Mouse (Mus musculus) retina, adult 2 months (tissue): ENCODE data around the gene Vasn.

ENCODE experiments used
- DNase-seq: peaks from one replicate; pipeline ENCODE4 v3.0.0-alpha.2; 2012; ENCODE audit warnings: low read depth, low spot score

Gene Vasn

DNA sequence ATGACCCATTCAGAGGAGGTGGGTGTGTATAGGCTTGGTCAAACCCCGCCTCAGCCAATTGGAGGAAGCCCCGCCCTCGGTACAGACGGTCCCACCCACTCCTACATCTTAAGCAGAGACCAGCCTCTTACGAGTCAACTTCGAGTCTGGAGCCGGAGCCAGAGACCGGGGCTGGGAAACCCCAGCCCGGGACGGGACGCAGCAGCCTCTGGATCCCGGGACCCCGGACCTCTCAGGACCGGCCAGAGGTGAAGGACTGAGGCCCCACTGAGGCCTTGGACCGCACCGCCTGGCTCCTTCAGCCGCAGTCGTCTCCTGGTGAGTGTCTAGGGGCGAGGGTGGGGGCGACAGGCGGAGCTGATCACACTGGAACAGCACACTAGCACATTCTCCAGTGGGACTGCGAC, at the start of gene Vasn, which contains the start of gene Dnaja3:
Gene Vasn, plus strand, starts transcription at position 111 of the 407 bp plus-strand sequence.
Gene Dnaja3, plus strand, starts transcription at position 159 of the 407 bp plus-strand sequence.
- DNase-seq, result peak; percentile 69

DNA sequence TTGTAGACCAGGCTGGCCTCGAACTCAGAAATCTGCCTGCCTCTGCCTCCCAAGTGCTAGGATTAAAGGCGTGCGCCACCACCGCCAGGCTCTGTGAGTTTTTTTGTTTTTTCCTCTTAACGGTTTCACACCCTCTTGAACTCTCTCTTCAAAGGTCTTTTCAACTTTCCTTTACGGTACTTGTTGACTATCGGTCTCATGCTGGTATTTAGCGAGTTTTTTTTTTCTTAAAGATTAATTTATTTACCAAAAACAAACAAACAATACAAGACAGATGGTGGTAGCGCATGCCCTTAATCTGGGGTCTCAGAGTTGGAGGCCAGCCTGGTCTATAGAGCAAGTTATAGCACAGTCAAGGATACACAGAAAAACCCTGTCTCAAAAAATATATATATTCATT, 49.5 kb upstream of the Vasn start:
- no peak for DNase-seq

DNA sequence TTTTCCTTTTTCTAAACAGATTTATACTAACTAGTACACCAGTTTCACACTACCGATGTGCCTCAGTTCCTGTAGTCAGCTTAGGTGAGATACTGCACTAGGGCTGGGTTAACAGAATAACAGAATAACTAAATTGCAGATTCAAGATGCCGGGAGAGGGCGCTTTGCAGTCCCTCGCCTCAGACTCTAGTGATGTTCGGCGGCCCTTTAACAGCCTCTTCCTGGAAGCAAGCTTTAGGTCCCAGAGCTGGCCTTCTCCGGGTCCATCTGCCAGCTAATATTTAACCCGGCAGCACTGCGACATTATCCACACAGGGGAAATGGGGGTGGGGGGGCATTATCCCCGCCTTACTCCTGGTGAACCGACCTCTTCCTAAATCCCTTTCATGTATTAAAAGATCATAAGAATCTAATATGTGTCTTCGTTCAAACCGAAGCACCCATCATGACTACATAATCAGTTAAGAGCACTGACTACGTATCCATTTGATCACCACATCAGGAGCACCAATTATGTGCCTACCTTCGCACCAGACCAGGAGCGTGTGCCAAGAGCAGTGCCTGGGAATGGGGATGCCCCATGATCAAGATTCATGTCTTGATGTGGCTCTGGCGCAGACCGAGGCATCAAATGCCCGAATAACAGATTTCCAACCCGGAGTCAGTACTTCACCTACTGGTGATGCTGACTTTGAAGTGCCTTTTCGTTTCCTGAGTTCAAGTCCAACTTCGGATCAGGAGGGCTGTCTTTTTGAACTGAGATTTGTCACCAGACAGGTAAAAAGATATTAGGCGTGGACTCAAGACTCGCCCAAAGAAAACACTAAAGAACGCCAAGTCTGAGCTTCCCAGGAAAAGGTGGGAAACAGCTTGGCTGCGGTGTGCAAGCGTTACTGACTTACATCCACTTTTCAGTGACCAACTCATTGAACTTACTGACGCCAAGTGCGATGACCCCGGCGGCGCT, 46.5 kb upstream of the Vasn start:
- DNase-seq, result no peak

GRCm38 (mm10) chr16:4593971-4594813, 45.5 kb upstream of the Vasn start, which contains the start of gene Glis2:
Gene Glis2 (plus strand): TSS chr16:4594713.
- no peak for DNase-seq

DNA sequence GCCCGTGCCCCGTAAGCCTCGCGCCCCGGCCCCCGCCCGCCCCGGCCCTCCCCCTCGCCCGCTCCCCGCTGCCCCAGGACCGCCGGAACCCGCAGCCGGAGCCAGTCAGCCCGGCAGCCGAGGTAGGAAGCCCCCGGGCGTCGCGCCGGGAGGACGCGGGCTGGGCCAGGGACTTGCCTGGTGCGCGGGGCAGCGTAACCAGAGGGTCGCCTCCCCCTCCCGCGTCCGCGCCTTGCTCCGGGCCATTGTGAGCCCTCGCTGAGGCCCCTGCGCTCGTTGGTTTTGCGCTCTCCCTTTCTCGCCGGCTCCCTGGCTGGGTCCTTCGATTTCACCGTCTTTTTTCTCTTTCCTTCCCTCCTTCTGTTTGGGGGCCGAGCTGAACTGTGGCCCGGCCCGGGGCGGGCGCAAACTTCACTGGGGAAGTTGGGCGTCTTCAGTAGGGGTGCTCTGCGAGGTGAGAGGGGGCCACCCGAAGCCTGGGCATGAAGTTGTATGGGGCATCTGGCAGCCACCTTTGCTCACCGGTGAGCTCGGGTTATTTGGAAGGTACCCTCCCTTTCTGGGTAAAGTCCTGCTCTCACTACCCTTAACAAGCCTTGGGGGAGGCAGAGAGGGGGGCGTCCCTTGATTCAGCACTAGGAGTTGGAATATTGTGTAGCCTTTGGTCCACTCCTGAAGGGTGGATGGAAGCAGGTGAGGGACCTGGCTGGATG, 44.8 kb upstream of the Vasn start:
- no peak for DNase-seq

GRCm38 (mm10) chr16:4595527-4595963, 44.2 kb upstream of the Vasn start:
- no peak for DNase-seq

- no peak for DNase-seq
Measured at GRCm38 (mm10) chr16:4596141-4596728, 43.5 kb upstream of the Vasn start.

GRCm38 (mm10) chr16:4596836-4597235, 42.9 kb upstream of the Vasn start:
- no peak for DNase-seq

DNA sequence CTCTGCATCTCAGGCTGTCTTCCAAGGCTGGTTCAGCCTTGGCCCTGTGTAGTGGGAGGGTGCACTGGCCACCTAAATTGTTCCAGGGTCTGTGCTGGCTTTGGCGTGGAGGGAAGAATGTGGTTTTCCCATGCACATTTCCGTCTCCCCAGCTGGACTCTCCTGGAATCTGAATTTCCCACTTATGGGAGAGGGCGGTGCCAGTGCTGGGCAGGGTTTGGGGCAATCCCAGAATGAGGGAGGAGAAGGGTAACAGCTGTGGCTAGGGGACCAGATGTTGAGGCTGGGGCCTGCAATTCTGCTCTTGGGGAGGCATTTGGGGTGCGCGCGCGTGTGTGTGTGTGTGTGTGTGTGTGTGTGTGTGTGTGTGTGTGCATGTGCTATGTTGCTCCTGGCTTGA, 42.4 kb upstream of the Vasn start:
- DNase-seq, result no peak

DNA sequence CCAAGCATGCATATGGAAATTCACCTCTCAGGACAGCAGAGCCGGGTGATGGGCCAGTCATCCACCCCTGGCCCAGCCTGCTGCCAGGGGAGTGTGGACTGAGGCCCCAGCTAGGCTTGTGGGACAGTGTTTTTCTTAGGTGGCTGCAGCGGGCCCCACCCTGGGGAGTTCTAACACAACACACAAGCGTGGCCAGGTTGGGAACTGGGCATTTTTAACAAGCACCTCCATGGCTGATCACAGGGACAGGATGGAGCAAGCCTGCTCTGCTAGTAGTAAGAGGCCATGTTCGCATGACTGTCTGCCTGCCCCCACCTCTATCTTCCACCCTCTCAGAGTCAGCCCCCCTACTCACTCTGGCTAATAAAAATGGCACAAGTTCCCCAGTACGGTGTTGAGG, 41.7 kb upstream of the Vasn start:
- no peak for DNase-seq

DNA sequence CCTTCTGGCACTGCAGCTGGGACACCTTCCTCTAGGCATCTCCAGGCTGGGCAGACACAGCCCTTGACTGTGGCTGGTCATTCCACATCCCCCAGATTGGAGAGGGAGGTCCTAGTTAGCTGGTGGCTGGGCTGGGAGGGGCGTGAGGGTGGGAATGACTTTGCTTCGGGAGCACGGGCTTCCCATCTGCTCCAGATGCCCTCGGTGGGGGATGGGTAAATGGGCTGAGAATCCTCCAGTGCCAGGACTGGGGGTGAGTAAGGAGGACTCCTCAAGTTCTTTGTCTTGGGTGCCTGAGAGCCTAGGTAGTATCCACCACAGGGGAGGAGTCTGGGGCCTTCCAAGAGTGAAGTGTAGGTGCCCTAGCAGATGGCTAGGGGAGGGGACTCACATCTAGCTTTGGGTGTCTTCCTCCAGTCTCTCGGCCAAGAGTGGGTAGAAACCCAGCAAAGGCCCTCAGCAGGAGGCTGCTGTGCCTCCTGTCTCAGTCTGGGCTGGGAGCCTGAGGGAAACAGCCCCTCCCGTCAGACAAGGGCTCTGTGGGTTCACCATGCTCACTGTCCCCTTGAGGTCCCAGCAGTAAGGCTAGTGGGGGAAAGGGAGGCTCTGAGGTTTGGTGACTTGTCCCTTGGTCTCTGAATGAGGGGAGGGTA, 40.7 kb upstream of the Vasn start:
- DNase-seq, result no peak

DNA sequence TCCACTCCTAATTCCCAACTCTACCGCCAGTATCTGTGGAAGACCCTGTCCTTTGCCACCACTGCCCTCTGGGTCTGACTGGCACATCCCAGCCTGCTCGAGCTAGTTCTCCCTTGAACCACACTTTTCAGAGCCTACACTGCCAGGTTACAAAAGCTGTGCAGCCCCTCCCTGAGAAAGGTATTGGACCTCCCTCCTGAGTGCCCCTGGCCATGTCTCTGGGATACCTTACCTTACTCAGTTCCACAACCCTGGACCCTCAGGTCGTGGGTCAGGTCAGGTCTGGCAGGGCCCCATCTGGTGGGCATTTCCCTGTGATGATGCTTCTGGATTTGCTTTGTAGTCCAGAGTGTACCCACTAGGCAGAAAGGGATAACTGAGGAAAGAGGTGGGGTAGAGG, 40.1 kb upstream of the Vasn start:
- DNase-seq, result no peak

DNA sequence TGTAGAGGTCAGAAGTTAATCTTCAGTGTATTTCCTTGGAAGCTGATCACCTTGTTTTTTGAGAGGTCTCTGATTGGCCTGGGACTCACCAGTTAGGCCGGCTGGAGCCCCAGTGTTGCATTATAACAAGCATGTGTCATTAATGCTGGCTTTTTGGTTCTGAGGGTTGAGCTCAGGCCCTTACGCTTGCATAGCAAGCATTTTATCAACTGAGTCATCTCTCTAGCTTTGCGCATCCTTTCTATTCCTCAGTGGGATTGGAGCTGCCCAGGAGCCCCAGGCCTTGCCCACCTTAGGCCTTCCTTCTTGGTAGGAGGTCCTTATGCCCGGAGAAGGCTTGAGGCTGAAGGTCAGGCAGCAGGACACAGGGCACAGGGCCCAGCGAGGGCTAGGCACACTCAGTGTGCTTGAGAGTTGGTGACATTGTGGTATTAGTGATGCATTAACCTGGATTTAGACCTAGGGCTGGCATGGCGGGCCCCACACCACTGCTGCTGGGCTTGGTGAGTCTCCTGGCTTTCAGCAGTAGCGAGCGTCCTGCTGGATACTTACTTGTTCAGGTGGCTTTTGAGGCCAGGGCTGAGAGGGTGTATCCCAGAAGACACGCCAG, 38.9 kb upstream of the Vasn start:
- DNase-seq, result no peak

DNA sequence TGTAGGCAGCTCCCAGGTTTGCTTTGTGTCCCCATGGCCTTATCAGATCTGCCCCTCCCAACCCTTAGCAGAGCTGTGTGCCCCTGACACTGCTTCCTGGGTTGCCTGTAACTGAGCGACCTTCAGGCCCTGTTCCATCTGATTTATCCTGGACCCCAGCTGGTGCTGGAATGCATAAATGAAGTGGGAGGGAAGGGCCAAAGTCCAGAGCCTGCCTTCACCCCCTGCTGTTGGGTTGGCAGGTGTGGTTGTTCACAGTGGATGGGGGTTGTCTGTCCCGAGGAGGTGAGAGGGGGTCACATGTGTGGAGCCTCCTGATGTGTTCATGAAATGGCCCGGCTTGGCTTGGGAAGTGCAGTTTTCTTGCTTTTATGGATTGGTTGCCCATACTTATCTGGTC, 37.6 kb upstream of the Vasn start:
- DNase-seq, result no peak

GRCm38 (mm10) chr16:4602766-4603452, 36.8 kb upstream of the Vasn start:
- no peak for DNase-seq

DNA sequence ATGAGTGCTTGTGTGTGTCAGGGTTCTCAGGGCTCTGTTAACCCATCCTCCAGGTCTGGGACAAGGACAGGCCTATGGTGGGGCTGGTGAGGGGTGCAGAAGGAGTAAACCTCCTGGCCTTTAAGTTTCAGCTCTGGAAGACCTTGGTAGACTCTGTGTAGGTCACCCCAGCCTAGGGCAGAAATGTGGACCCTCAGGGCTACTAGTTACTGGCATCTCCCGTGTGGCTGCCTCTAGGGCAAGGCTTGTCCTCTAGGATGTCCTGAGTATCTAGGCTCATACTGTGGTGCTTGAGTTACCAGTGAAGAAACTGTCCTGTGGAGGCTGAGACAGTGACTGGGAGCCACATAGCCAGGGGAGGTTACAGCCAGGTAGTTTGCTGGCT, 36.3 kb upstream of the Vasn start:
- DNase-seq, result no peak

DNA sequence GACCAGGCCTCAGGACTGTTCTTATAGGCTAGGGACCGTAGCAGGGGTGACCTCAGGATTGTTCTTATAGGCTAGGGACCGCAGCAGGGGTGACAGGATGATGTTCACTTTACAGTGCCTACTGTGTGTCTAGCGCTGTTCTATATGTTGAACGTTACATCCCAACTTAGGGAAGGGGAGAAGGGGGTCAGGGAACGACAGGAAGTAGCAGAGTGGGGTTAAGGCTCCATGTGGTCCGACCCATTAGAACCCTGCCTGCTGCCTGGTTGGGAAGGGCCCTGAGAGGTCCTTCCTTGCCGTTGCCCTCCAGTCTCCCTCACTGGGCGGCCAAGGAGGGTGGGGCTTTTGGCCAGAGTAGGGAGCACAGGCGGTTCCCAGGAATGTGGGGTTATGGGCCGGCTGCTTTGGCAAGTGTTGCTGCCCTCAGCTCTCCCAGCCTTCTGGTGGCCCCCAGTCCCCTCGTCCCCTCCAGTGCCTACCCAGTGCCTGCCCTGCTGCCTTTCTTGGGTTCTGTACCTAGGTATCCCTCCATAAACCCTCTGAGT, 35.4 kb upstream of the Vasn start:
- no peak for DNase-seq

DNA sequence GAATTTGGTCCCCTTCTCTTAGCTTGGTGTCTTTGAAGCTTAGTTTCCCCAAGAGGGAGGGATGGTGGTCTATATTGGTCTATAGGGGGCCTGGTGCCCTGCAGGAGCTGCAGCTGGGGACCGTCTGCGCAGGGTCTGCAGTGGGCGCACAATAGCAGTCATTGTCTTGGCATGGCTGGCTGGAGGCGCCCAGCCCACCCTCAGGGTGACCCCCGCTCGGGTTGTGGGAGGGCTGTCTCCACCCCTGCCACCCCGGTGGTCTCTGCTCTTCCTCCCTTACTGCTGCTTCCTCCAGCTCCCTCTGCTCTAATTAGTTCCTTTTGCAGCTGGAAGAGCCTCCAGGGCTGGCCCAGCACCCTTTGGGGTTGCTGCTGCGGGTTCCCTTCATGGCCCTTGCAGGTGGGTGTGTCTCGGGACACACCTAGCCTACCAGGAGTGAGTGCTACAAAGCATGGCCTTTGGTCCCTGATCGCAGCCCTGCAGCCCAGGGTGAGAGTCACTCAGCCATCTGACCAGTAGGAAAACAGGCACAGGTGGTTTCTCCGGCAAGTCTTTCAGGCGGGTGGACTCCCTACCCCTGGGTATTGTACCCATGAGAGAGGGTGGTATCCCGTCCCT, 34.1 kb upstream of the Vasn start:
- no peak for DNase-seq
